In the genomic region with DNA sequence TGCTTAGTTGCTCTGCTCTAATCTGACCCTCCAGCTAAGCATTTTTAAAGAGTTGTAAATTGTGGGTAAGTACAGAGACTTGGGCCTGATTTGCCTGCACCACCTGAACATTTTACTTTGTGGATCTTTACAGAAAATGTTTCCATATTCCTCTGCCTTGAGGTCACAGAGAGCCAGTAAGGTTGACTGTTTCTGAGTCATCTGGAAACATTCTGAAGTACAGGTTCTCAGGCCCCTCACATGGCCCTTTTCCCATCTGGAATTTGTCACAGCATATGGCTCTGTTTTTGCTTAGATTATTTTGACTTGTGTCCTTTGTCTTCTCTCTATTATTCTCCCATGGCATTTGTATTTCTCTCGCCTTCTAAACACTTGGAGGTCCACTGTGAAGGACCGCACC, we compare ENCODE assay signal across 25 mouse cellular contexts.
"Had no signal": no experiment of that assay in that cellular context is flagged by ENCODE, and none has a peak within 500 bp of the region (broad histone marks: within the 10 kb centered on the region; RNA-seq: fewer than 3 reads in every experiment).

No protein-coding gene starts in this region.

- H3K36me3 ChIP-seq: kidney, embryonic 15.5 days; limb, embryonic 13.5 days; liver, embryonic 12.5 days; liver, embryonic 15.5 days; lung, embryonic 15.5 days; midbrain, embryonic 10.5 days; midbrain, embryonic 13.5 days; neural tube, embryonic 13.5 days; stomach, embryonic 15.5 days had no signal

- H3K27ac ChIP-seq: kidney, embryonic 15.5 days; left cerebral cortex, adult 2 months; limb, embryonic 13.5 days; liver, embryonic 12.5 days; liver, embryonic 15.5 days; lung, embryonic 15.5 days; midbrain, embryonic 10.5 days; midbrain, embryonic 13.5 days; neural tube, embryonic 13.5 days; stomach, embryonic 15.5 days had no signal

- H3K9ac ChIP-seq: kidney, embryonic 15.5 days; limb, embryonic 13.5 days; liver, embryonic 12.5 days; liver, embryonic 15.5 days; lung, embryonic 15.5 days; midbrain, embryonic 13.5 days; neural tube, embryonic 13.5 days; stomach, embryonic 15.5 days had no signal

- H3K4me3 ChIP-seq: kidney, embryonic 15.5 days; left cerebral cortex, adult 2 months; limb, embryonic 13.5 days; liver, embryonic 12.5 days; liver, embryonic 15.5 days; lung, embryonic 15.5 days; megakaryocyte, embryonic 14.5 days; midbrain, embryonic 10.5 days; midbrain, embryonic 13.5 days; myocyte; neural tube, embryonic 13.5 days; stomach, embryonic 15.5 days had no signal

- H3K9me3 ChIP-seq: kidney, embryonic 15.5 days; limb, embryonic 13.5 days; liver, embryonic 12.5 days; liver, embryonic 15.5 days; lung, embryonic 15.5 days; megakaryocyte, embryonic 14.5 days; midbrain, embryonic 10.5 days; midbrain, embryonic 13.5 days; neural tube, embryonic 13.5 days; stomach, embryonic 15.5 days had no signal

- H3K4me1 ChIP-seq: kidney, embryonic 15.5 days; liver, embryonic 12.5 days; liver, embryonic 15.5 days; lung, embryonic 15.5 days; midbrain, embryonic 10.5 days; midbrain, embryonic 13.5 days; neural tube, embryonic 13.5 days; stomach, embryonic 15.5 days had no signal

- H3K4me2 ChIP-seq: kidney, embryonic 15.5 days; limb, embryonic 13.5 days; liver, embryonic 12.5 days; liver, embryonic 15.5 days; lung, embryonic 15.5 days; midbrain, embryonic 13.5 days; neural tube, embryonic 13.5 days; stomach, embryonic 15.5 days had no signal

- ATAC-seq: liver, embryonic 12.5 days; midbrain, embryonic 13.5 days; midbrain, embryonic 16.5 days had no signal

- DNase-seq: kidney, postnatal 10 days; kidney, postnatal 36 days; layer of hippocampus, postnatal 36 days; left cerebral cortex, postnatal 4 days; liver; lung, adult 18-20 months; lung, postnatal 10 days; lung, postnatal 36 days; retina, postnatal 1 day; right cerebral cortex, postnatal 25 days; spleen, adult 18-20 months; thymus, postnatal 25 days had no signal

- H3K27me3 ChIP-seq: kidney, embryonic 15.5 days; limb, embryonic 13.5 days; liver, embryonic 12.5 days; liver, embryonic 15.5 days; lung, embryonic 15.5 days; megakaryocyte, embryonic 14.5 days; midbrain, embryonic 13.5 days; neural tube, embryonic 13.5 days; stomach, embryonic 15.5 days had no signal
